Mouse (Mus musculus): ENCODE measurements around the gene Reg3a. TPM values are rescaled to one million over a fixed set of nuclear protein-coding genes. Genes with fewer than 3 reads are reported as not detected.
"Not testable (repeated sequence)": the region's sequence is repeated elsewhere in the genome, so short reads cannot be mapped to it uniquely, and the experiment has no call there.

Gene Reg3a
- polyA plus RNA-seq, 1 experiment from 2014 or later = not detected

DNA sequence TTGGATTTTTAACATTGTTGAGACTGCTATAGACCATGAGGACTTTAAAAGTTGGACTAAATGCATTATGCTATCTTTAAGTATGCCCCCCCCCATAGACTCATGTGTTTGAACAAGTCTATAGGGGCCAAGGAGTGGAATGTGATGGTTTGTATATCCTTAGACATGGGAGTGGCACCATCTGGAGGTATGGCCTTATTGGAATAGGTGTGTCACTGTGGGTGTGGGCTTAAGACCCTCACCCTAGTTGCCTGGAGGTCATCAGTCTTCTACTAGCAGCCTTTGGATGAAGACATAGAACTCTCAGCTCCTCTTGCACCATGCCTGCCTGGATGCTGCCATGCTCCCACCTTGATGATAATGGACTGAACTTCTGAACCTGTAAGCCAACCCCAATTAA is 41.9 kb downstream of the Reg3a start, which contains the start of gene Reg1:
TSS of gene Reg1 (plus strand) at position 301 of the 400 bp plus-strand sequence.
- not testable (repeated sequence) for ATAC-seq; H3K27me3 ChIP-seq (replicated peaks; ENCODE audit: control insufficient read depth, insufficient read depth, low read length); H3K4me3 ChIP-seq (ENCODE audit: low read depth, low read length); H3K27ac ChIP-seq (ENCODE audit: low read depth, low read length); H3K4me2 ChIP-seq (ENCODE audit: low read length); H3K9ac ChIP-seq (ENCODE audit: low read length); H3K4me1 ChIP-seq (ENCODE audit: control insufficient read depth, insufficient read depth, low read length); H3K9me3 ChIP-seq (replicated peaks; ENCODE audit: control insufficient read depth, low read length); H3K36me3 ChIP-seq (ENCODE audit: control insufficient read depth, insufficient read depth, low read length); DNase-seq (ENCODE audit: low spot score)

DNA sequence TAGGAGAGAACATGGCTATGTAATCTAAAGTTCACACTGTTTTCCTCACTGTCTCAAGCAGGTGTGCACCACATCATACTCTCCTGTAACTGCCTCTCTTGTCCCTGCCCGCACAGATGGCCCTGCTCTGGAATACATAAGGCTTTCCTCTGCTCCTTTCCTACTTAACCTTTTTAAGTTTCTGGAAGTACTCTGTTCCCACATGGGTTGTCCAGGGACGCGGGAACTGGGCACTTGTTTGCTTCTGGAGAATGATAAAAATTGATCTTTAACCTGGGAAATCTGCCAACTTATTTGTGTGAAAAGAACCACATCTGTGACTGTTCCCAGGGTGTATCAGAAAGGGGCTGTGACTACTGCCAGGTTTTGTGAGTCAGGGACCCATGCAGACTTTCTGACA is 45.0 kb downstream of the Reg3a start:
- Histone ChIP-seq H3K4me1 (ENCODE audit: control insufficient read depth, insufficient read depth, low read length) (no peaks in the 10 kb centered on the region), H3K4me3 (ENCODE audit: low read depth, low read length) (no peak overlapping the region), H3K9ac (ENCODE audit: low read length) (no peak overlapping the region), H3K27me3 (replicated peaks; ENCODE audit: control insufficient read depth, insufficient read depth, low read length) (no peaks in the 10 kb centered on the region), H3K4me2 (ENCODE audit: low read length) (no peak overlapping the region), H3K36me3 (ENCODE audit: control insufficient read depth, insufficient read depth, low read length) (no peaks in the 10 kb centered on the region), H3K9me3 (replicated peaks; ENCODE audit: control insufficient read depth, low read length) (no peaks in the 10 kb centered on the region), H3K27ac (ENCODE audit: low read depth, low read length) (no peak overlapping the region)
- DNase-seq (ENCODE audit: low spot score) (no peak), ATAC-seq (no peak)
- WGBS = 94% methylated on average over 3 of the region's 3 CpGs

Other genes starting within 250 kb of the Reg3a start
- gene Reg3b, start 10.1 kb upstream of the Reg3a start, polyA plus RNA-seq (2014; fragmentation: Nextera tagmentation; extraction: Ambion mirVana) = not detected in 2 replicates
- not detected in 2 replicates for gene Reg3d, start 1.8 kb upstream of the Reg3a start, polyA plus RNA-seq (2014; fragmentation: Nextera tagmentation; extraction: Ambion mirVana)
- not detected in 2 replicates for gene Reg2, start 14.9 kb downstream of the Reg3a start, polyA plus RNA-seq (2014; fragmentation: Nextera tagmentation; extraction: Ambion mirVana)
- gene Reg1, start 42.0 kb downstream of the Reg3a start, polyA plus RNA-seq (2014; fragmentation: Nextera tagmentation; extraction: Ambion mirVana) = not detected in 2 replicates
- not detected in 2 replicates for gene Reg3g, start 88.2 kb downstream of the Reg3a start, polyA plus RNA-seq (2014; fragmentation: Nextera tagmentation; extraction: Ambion mirVana)

Data from forebrain, embryonic 14.5 days (tissue).